Mouse (Mus musculus): Measurements from ENCODE around the gene Dexi.

The Dexi gene

DNA sequence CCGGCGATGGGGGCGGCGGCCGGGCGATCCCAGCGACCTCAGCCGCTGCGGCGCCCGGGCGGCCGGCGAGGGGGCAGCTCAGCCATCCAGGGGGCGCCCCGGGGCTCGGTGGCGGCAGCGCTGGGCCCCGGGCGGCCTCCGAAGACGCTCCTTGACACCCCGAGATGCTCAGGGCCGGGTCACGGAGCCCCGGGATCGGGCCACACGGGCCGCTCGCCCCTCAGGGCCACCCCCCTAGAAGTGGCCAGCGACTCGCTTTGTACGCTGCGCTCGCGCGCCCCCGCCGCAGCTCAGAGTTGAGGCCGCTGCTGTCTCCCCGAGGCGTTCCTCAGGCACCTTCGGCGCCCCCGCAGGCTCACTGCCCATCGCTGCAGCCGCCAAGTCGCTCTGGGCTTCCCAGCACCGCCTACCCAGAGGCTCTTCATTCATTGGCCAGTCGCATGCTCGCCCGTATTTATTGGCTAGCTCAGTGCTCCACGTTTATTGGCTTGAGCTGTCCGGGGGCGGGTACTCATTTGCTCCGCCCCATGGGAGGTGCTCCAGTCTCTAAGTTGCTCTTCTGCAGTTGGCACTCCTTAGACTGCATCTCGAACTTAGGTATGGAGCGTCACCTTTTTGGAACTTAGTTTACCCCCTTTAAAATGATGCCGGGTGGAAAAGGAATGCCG lies at the start of gene Dexi:
TSS of gene Dexi (minus strand) at position 357 of the 668 bp plus-strand sequence.
- DNase-seq (ENCODE audit: low read depth): peak; percentile 99

DNA sequence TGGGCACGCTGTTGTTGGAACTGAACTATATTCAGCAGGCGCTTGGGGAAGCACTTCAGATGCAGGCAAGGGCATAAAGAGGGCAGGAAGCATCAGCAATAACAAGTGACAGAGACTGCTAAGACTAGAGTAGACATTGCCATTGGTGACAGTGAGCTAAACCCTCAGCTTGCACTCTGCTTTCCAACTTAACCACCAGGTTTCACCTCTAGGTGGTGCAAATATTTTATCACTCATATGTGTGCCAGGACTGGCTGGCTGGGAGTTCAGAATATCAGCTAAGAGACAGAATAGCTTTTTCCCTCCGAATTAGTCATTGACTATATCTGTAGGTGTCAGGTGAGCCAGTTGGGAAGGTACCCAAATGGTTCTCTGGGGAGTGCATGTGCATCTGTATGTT lies 43.7 kb upstream of the Dexi start:
- DNase-seq (ENCODE audit: low read depth): peak; percentile 52

DNA sequence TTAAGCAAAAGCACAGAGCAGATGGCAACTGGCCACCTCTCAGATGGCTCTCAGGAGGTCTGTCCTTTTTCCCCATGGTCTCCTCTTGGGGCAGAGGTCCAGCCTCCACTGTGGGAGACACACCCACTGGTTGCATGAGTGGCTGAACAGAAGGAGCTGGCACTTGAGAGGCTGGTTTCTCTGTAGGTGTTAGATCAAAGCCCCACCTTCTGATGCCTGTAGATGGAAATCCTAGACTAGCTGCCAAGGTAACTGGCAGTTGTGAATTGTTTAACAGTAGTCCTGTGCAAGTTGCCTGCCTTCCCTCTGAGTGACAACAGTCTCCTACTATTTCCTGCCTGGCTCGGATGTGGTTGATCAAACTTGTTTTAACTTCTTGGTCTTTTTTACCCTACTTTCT lies 42.3 kb upstream of the Dexi start:
- DNase-seq (ENCODE audit: low read depth): peak; percentile 91

DNA sequence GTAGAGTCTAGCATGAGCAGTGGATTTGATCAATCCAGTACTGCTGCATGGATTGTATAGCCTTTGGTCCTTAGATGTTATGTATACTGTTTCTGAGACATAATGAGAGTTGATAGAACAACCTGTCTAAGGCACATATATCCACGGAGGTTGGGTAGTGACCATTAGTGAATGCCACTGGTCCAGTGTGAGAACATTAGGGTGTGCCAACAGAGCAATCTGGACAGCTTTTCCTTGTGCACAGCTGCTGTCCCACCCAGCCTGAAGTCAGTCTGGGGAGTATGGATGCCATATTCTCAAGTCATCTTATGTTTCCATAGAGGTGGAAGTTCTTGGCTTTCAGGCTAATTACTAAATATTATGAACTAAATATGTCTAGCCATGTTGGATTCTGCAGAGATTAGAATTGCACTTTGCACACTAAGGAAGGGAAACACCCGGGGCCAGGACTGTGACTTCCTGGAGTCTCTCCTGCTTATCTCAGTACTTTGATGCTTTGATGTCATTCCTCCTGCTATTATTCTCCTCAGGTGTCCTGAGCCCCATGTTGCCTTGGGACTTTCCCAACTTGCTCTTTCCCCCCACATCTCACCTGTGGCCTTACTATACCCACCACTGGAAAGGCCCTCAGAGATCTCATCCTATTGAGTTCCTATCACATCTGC lies 38.5 kb upstream of the Dexi start:
- no peak for DNase-seq (ENCODE audit: low read depth)

DNA sequence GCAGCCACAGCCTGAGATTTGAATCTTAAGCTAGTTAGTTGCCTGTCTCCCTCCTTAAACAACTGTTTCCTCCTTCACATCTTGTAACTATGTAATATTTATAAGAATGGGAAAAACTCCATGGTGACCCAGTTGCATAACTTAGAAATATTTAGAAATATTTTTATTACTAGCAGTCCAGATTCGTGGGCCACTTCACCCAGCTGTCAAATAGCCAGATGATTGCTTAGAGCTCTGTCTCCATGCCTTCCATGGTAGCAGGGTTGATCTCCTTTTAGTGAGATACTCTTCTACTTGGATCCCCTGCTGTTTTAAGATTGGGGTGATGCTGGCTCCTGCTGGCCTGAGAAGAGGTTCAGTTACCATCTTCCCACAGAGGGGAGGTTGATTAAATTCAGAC lies 35.5 kb upstream of the Dexi start:
- no peak for DNase-seq (ENCODE audit: low read depth)

DNA sequence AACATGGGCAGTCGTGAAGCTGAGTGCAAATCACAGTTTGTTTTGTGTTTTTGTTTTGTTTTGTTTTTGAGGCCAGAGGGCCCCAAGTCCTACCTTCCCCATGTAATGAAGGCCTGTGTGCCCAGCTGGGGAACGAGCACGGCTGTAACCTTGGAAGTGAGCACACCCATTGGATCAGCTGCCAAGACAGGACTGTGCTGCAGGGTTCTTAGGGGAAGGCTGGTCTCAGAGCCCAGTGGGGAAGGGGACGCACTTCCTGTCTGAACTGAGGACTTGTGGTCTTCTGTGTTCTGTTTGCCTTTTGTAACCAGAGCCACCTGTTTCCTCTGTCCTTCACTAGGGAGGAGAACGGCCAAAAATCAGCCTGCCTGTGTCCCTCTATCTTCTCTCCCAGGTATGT lies 34.7 kb upstream of the Dexi start:
- no peak for DNase-seq (ENCODE audit: low read depth)

DNA sequence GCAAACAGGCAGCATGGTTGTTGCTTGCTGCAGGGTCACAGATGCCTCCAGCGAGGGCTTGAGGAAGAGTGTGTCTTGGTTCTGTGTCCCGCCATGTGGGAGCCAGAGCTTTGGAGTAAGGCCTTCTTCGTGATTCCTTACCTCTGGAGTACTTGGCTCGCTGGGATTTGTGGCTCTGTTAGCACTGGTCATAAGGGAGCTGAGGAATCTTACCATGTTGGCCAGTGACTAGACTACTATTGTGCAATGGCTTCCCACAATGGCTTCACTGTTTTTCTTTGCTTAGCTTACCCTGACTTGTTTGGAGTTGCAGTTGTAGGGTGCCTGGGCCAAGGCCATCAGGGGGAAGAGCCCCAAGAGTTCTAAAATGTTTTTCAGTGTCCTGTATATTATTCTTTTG lies 33.1 kb upstream of the Dexi start:
- no peak for DNase-seq (ENCODE audit: low read depth)

DNA sequence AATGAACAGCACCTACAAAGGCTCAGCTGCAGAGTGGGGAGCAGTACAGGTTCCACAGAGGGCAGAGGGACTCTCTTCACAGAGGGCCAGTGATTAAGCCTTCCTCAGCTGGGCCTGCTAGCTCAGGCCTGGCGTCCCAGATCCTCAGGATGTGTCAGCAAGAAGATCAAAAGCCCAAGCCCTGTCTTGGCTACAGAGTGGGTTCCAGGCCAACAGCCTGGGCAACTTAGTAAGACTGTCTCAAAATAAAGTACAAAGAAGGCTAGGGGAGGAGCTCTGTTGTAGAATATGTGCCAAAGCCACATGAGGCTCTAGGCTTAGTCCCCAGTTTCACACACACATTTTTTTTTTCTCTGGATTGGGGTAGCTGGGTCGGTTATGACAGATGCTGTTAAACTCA lies 32.1 kb upstream of the Dexi start:
- no peak for DNase-seq (ENCODE audit: low read depth)

DNA sequence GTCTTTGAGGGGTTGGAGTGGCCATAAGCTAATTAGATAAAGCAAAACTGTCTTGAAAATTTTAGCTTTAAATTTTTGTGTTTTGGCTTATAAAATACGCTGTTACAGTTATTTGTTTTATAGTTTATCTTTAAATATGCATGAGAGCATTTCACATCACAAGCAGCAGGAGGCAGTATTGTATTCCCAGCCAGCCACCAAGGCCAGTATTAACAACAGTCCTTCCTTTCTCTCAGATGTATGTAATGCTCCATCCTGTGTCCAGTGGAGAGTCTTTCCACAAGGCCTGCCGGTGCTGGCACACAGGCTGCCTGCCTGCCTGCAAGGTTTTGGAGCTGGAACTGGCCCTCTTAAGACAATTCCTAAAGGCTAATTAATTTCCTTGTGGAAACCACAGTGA lies 29.0 kb upstream of the Dexi start:
- DNase-seq (ENCODE audit: low read depth): peak; percentile 69

DNA sequence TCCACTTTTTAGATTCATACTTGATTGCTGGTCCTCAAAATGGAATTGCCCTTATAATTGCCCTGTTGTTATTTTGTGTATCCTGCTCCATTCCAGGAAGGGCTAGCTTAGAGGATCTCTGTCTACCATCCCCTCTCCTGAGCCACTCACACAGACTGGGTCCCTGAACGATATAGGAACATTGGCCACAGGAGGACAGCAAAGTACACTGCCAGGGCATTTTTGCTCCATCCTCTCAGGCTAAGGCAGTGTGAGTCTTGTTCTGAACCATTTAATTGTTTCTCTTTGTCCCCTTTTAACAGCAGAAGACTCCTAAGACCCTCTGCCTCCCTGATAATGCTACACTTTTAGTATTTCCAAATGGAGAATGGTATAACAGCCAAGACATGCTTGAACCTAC lies 27.9 kb upstream of the Dexi start:
- DNase-seq (ENCODE audit: low read depth): peak; percentile 63

DNA sequence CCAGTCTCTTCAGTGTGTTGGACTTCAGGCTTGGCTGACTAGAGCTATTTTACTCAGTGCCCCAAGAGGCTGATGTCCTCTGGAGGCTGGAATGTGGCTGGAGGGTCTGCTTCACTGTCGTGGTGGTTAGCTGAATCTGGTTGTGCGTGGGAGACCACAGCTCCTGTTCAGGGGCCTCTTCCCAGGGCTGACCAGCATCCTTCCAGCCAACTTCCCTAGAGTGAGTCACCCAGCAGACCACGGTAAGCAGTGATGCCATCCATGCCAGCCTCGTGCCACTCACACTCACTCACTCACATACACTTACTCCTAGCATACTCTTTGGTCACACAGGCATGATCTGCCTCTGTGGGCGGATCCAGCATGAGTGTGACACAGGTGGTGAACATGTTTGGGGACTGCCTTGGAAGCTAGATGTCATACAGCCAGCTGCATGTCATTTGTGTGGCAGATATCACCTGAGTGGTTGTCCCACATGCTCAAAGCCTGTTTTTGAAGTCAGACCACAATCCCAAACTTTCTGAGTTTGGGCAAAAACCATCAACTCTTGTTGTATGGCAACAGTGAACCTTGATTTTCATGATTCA lies 27.0 kb upstream of the Dexi start:
- peak; percentile 73 for DNase-seq (ENCODE audit: low read depth)

DNA sequence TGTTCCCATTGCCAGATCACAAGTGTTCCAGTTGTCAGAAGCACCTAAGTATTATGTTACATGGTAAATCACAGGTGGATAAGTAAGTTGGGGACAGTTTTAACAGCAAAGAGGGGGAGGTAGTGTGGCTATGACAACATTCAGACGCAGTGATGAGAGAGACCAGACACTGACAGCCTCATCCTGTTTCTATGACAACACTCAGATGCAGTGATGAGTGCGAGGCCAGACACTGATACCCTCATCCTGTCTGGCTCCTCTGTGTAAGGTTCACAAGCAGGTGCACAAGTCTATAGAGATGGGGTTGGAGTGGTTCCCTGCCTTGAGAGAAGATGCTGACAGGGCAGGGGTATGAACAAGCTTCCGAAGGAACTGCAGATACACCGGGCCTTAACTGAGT lies 24.3 kb upstream of the Dexi start:
- no peak for DNase-seq (ENCODE audit: low read depth)

DNA sequence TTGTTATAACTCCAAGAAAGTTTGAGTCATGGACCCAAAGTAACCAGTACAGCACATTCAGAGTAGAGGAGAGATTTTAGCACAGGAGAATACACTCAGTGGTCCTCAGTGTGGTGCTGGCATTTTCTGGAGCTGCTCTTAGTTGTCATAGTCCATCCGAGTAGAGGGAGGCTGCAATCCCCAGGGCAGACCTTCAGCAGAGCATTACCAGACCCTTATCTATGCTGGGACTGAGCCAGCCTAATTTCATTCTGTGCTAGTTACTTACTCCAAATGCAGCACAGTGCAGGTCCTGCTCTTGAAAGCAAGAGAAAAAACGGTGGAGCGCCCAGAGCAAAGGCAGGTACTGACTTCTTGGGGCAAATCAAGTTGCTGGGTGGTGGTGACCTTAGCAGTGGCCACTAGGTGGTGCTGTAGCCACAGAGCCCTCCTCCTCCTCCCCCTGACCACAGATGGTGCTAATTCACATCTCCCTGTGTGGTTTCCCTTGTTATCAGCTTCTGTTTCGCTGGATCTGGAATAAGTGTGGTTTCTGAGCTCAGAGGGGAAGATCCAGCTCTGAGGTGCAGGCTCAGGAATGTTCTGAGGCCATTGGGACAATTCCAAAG lies 22.5 kb upstream of the Dexi start:
- DNase-seq (ENCODE audit: low read depth): peak; percentile 83

DNA sequence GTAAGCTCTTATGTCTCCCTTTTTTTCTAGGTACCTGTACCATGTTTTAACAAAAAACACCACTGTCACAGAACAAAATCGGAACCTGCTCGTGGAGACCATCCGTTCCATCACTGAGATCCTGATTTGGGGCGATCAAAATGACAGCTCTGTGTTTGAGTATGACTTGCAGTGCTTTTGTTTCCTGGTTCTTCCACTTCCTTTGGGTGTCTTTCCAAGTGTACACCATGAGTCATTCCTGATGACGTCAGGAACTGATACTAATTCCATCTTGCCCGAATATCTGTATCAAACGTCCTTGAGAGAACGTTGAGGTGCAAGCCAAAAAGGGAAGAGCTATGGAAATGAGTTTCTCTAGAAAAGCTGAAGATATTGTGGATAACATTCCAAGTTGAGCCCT lies 17.1 kb upstream of the Dexi start:
- DNase-seq (ENCODE audit: low read depth): no peak

DNA sequence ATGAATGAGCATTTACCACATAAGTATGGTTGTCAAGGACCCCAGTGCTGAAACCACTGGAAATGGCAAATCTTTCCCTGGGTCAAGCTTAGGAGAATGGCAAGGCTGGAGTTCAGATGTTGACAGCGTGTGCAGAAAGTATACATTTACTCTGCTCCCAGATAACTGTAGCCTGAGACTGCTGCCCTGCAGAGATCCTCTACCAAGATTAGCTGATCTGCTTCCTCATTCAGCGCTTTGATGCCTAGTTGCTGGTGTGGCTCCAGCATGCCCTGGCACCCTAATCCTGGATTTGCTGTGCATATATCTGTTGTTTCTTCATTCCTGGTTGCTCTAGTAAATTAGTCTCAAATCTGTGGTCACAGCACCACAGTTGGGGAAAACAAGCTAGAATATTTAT lies 11.0 kb upstream of the Dexi start:
- DNase-seq (ENCODE audit: low read depth): no peak

DNA sequence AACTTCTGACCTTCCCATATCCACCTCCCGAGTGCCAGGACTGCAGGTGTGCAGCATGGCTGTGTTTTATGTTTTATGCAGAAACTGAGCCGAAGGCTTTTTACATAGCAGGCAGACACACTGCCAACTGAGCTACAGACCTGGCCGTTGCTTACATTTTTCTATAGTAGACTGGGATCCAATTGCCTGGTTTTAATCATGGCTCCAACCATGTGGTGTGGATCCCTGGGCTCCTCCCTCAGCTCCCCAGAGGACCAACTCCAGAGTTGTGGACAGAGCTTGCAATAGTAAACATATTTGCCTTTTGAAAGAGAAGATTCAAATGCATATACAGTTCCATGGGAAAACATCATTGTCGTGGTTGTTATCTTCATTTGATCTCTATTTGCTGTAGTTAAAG lies 8.7 kb upstream of the Dexi start:
- no peak for DNase-seq (ENCODE audit: low read depth)

DNA sequence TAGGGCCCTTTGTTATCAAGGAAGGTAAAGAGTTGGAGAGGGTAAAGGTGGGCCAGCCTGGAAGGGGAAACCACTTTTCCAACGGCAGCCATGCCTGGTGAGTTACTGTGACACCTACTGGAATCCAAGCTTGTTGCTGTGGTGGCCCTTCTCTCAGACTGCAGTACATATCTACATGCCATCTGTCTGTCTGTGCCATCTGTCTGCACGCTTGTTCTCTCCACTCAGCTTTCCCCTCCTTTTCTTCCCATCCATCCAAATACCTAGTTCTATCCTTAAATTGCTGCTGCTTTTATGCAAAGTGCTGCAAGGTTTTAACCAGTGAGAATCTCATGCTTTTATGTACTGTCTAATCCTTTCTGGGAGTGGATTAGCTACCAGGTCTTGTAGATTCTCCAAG lies 6.7 kb upstream of the Dexi start:
- DNase-seq (ENCODE audit: low read depth): no peak

DNA sequence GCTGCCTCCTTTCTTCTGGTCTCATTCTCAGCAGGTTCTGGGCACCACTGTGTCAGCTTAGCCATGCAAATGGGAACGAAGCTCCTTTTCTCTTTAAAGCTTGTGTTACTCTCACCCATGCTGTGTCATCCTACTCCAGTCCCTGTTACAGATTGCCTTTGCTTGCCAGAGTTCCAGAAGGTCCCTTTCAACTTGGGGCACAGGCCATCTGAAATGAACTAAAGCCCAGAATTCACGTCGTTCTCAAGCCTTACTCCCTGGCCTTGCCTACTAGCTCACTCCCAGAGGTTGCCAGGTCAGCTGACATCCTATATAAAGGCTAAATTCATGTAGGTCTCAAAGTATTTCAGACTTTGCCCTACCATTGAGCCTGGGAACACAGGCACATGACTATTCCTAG lies 6.1 kb upstream of the Dexi start:
- DNase-seq (ENCODE audit: low read depth): no peak

DNA sequence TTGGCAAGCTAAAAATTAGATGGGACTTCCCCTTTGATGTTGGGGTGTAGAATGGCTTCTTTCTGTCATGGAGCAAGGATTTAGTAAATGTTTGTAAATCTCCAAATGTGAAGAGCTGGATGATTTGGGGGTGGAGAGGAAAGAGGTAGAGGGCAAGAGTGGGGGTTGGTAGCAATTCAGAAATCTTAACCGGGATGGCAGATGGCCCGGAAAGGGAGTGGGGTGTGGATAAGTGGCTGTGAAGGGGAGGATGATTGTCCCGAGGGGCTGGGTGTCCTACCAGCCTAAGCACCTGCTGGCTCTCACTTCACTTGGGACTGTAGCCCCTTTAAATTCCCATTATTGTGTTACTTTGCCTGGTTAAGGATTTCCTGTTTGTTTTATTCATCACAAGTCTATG lies 4.0 kb upstream of the Dexi start:
- DNase-seq (ENCODE audit: low read depth): no peak

DNA sequence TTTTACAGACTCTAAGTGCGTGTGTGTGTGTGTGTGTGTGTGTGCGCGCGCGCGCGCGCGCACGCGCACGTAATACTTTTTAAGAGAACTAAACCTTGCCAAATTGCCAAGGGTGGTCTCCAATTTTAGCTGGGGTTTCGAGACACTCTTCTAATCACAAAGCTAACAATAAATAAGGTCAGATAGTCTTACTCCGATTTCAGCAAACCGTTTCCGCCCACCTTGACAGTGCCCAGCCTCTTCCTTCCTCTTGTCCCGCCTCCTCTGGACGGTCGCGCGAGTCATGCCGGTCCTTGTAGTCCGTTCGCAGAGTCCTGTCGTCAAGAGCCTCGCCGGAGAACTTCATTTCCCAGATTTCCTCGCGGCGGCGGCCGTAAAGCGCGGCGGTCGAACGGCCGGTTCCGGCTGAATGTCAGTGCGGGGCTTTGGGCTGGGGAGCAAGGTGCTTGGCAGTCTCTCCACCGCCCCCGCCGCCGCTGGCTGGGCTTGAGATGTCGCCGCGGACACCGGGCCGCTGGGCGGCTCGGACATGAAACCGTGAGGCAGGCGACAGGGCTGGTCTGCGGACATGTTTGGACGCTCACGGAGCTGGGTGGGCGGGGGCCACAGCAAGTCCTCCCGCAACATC lies 2.3 kb upstream of the Dexi start, which contains the start of gene Clec16a:
TSS of gene Clec16a (plus strand) at position 345 of the 628 bp plus-strand sequence.
- peak; percentile 97 for DNase-seq (ENCODE audit: low read depth)

DNA sequence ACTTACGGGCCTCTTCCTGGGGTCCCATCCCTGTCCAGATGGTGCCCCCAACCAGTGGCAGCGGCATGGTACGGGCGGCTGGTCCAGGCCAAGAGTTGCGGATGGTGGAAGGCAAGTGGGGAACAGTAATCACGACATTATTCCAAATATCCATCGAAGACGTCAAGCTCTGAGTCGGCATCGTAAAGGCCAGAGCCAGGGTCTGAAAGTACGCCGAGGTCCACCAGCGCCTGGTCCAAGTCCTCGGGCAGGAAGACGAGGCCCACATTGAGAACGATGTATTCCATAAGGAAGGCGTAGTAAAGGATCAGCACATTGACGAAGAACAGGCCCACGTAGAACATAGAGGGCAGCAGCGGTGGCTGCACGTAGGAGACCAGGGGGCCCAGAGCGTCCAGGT lies 588 bp downstream of the Dexi start:
- no peak for DNase-seq (ENCODE audit: low read depth)

DNA sequence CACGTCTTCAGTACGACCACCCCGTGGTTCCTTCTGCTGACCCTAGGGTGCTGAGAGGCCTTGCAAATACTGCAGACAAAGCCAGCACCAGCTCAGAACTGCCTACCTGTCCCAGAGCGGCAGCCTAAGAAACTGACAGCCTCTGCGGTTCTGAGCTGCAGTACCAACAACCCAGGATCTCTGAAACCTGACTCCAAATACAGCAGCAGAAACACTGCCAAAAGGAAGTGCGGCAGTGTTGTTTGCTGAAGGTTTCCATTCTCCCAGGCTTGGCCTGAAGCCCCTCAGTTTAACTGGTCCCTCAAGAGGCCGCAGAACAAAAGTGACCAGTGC lies 1.3 kb downstream of the Dexi start:
- DNase-seq (ENCODE audit: low read depth): peak; percentile 73
